Mouse (Mus musculus): ENCODE measurements around the gene Eif5a. TPM values are rescaled to one million over a fixed set of nuclear protein-coding genes. Genes with fewer than 3 reads are reported as not detected.
A peak's percentile ranks its signal among the peaks of the same experiment; 100 is the strongest.

Gene Eif5a
- polyA plus RNA-seq, 1 experiment from 2014 or later = 914 TPM

GRCm38 (mm10) chr11:69886907-69887635, 34.7 kb downstream of the Eif5a start:
- DNase-seq = no peak
- H3K27ac ChIP-seq (ENCODE audit: low read depth) = 0 out of 2 replicates have a peak overlapping the region, but pooled peaks have one; percentile 7
- peak; percentile 57 for ATAC-seq
- WGBS (ENCODE audit: insufficient replicate concordance) = 39% methylated on average over 8 of the region's 8 CpGs
- TF ChIP-seq CTCF (IDR thresholded peaks at IDR 0.05; ENCODE audit: low read depth) = peak; percentile 72
- TF ChIP-seq EP300 (IDR thresholded peaks at IDR 0.05; ENCODE audit: low read depth) = no peak; the same call in 1 of the 2 replicates
- peaks cover 18% of the 10 kb centered on the region for H3K4me1 ChIP-seq (ENCODE audit: insufficient read depth)
- no peaks in the 10 kb centered on the region for H3K9me3 ChIP-seq (ENCODE audit: low read length)
- peak overlapping the region; percentile 31; the same call in 1 of the 2 replicates for H3K4me2 ChIP-seq (ENCODE audit: low read depth, low read length)
- H3K9ac ChIP-seq (replicated peaks) = no peak overlapping the region
- 0 out of 2 replicates have a peak, but pooled peaks cover 13% of the 10 kb centered on the region for H3K36me3 ChIP-seq (replicated peaks; ENCODE audit: insufficient read depth, low read length)
- H3K27me3 ChIP-seq (ENCODE audit: insufficient read depth, low read length) = no peaks in the 10 kb centered on the region
- H3K4me3 ChIP-seq (ENCODE audit: low read depth, low read length) = no peak overlapping the region

GRCm38 (mm10) chr11:69884663-69885062, 37.1 kb downstream of the Eif5a start:
- no peak overlapping the region for H3K4me2 ChIP-seq (ENCODE audit: low read depth, low read length)
- DNase-seq (no peak), ATAC-seq (no peak)
- no peak overlapping the region for H3K4me3 ChIP-seq (ENCODE audit: low read depth, low read length)
- TF ChIP-seq CTCF (IDR thresholded peaks at IDR 0.05; ENCODE audit: low read depth) = no peak
- TF ChIP-seq EP300 (IDR thresholded peaks at IDR 0.05; ENCODE audit: low read depth) = no peak
- no peaks in the 10 kb centered on the region for H3K27me3 ChIP-seq (ENCODE audit: insufficient read depth, low read length)
- H3K36me3 ChIP-seq (replicated peaks; ENCODE audit: insufficient read depth, low read length) = 0 out of 2 replicates have a peak, but pooled peaks cover 11% of the 10 kb centered on the region
- WGBS (ENCODE audit: insufficient replicate concordance) = 80% methylated on average over 8 of the region's 8 CpGs
- H3K27ac ChIP-seq (ENCODE audit: low read depth) = no peak overlapping the region
- peaks cover 30% of the 10 kb centered on the region for H3K4me1 ChIP-seq (ENCODE audit: insufficient read depth)
- H3K9ac ChIP-seq (replicated peaks) = no peak overlapping the region
- H3K9me3 ChIP-seq (ENCODE audit: low read length) = no peaks in the 10 kb centered on the region

- ATAC-seq = no peak
- no peak overlapping the region for H3K27ac ChIP-seq (ENCODE audit: low read depth)
- TF ChIP-seq CTCF (IDR thresholded peaks at IDR 0.05; ENCODE audit: low read depth) (no peak), EP300 (IDR thresholded peaks at IDR 0.05; ENCODE audit: low read depth) (no peak)
- 0 out of 2 replicates have a peak, but pooled peaks cover 11% of the 10 kb centered on the region for H3K36me3 ChIP-seq (replicated peaks; ENCODE audit: insufficient read depth, low read length)
- H3K4me2 ChIP-seq (ENCODE audit: low read depth, low read length) = no peak overlapping the region
- peaks cover 34% of the 10 kb centered on the region for H3K4me1 ChIP-seq (ENCODE audit: insufficient read depth)
- H3K4me3 ChIP-seq (ENCODE audit: low read depth, low read length) = no peak overlapping the region
- no peaks in the 10 kb centered on the region for H3K9me3 ChIP-seq (ENCODE audit: low read length)
- H3K9ac ChIP-seq (replicated peaks) = no peak overlapping the region
- H3K27me3 ChIP-seq (ENCODE audit: insufficient read depth, low read length) = no peaks in the 10 kb centered on the region
- DNase-seq = no peak
- WGBS (ENCODE audit: insufficient replicate concordance) = 66% methylated on average over 9 of the region's 9 CpGs
Measured at GRCm38 (mm10) chr11:69884240-69884639, 37.5 kb downstream of the Eif5a start.

GRCm38 (mm10) chr11:69883527-69884151, 38.1 kb downstream of the Eif5a start:
- Histone ChIP-seq H3K4me2 (ENCODE audit: low read depth, low read length) (no peak overlapping the region), H3K4me3 (ENCODE audit: low read depth, low read length) (no peak overlapping the region), H3K9ac (replicated peaks) (no peak overlapping the region), H3K9me3 (ENCODE audit: low read length) (no peaks in the 10 kb centered on the region), H3K36me3 (replicated peaks; ENCODE audit: insufficient read depth, low read length) (0 out of 2 replicates have a peak, but pooled peaks cover 11% of the 10 kb centered on the region), H3K4me1 (ENCODE audit: insufficient read depth) (peaks cover 40% of the 10 kb centered on the region), H3K27ac (ENCODE audit: low read depth) (no peak overlapping the region), H3K27me3 (ENCODE audit: insufficient read depth, low read length) (no peaks in the 10 kb centered on the region)
- TF ChIP-seq EP300 (IDR thresholded peaks at IDR 0.05; ENCODE audit: low read depth) (no peak), CTCF (IDR thresholded peaks at IDR 0.05; ENCODE audit: low read depth) (no peak)
- ATAC-seq (no peak), DNase-seq (no peak)
- 61% methylated on average over 8 of the region's 8 CpGs for WGBS (ENCODE audit: insufficient replicate concordance)

- H3K9ac ChIP-seq (replicated peaks) = no peak overlapping the region
- H3K4me3 ChIP-seq (ENCODE audit: low read depth, low read length) = no peak overlapping the region
- H3K36me3 ChIP-seq (replicated peaks; ENCODE audit: insufficient read depth, low read length) = 0 out of 2 replicates have a peak, but pooled peaks cover 11% of the 10 kb centered on the region
- DNase-seq (peak; percentile 66), ATAC-seq (no peak)
- H3K27ac ChIP-seq (ENCODE audit: low read depth) = no peak overlapping the region
- WGBS (ENCODE audit: insufficient replicate concordance) = 71% methylated on average over 4 of the region's 4 CpGs
- no peak for TF ChIP-seq EP300 (IDR thresholded peaks at IDR 0.05; ENCODE audit: low read depth)
- peak; percentile 71 for TF ChIP-seq CTCF (IDR thresholded peaks at IDR 0.05; ENCODE audit: low read depth)
- no peak overlapping the region for H3K4me2 ChIP-seq (ENCODE audit: low read depth, low read length)
- no peaks in the 10 kb centered on the region for H3K9me3 ChIP-seq (ENCODE audit: low read length)
- H3K27me3 ChIP-seq (ENCODE audit: insufficient read depth, low read length) = no peaks in the 10 kb centered on the region
- peaks cover 42% of the 10 kb centered on the region for H3K4me1 ChIP-seq (ENCODE audit: insufficient read depth)
Measured at GRCm38 (mm10) chr11:69883066-69883465, 38.7 kb downstream of the Eif5a start.
